ENCODE assay signal across 9 mouse cellular contexts in genomic region chr14:32121920-32122315, GRCm38 (mm10). TPM values are rescaled to one million over a fixed set of nuclear protein-coding genes. Genes with fewer than 3 reads are reported as not detected.
A peak's percentile ranks its signal among the peaks of the same experiment; 100 is the strongest.
DNase-seq lines count a peak whose midpoint lies in the region; ATAC-seq and TF ChIP-seq lines count a peak whose summit lies in the region.
"Had no signal": no experiment of that assay in that cellular context is flagged by ENCODE, and none has a peak within 500 bp of the region (broad histone marks: within the 10 kb centered on the region; RNA-seq: fewer than 3 reads in every experiment).

No protein-coding gene starts in this region.

- no peak overlapping the region for H3K4me2 ChIP-seq in kidney, postnatal 0 days (ENCODE audit: low read length)

- no peak overlapping the region for H3K9ac ChIP-seq in kidney, postnatal 0 days (ENCODE audit: low read depth, low read length)

- H3K4me3 ChIP-seq in bone marrow macrophage, adult 2 months (ENCODE audit: insufficient read depth, low read length), result no peak overlapping the region
- no peak overlapping the region for H3K4me3 ChIP-seq in kidney, postnatal 0 days (replicated peaks; ENCODE audit: low read depth, low read length)

- peak; percentile 17 to 33 for DNase-seq in cerebellum, postnatal 14 days
- DNase-seq in 416B (ENCODE audit: low read depth), result peak; percentile 77
- peak; percentile 28 for DNase-seq in kidney, postnatal 0 days (ENCODE audit: low spot score)
- no peak for DNase-seq in yolk sac, embryonic 10.5 days (ENCODE audit: low spot score)
- DNase-seq in frontal cortex, adult 2 months (ENCODE audit: extremely low spot score in 1 of 2, low spot score in 1 of 2), result no peak

- TF ChIP-seq CTCF in bone marrow macrophage, adult 2 months (IDR thresholded peaks at IDR 0.05; ENCODE audit: low read depth, low read length), result peak; percentile 62
- TF ChIP-seq CTCF in kidney, postnatal 0 days (IDR thresholded peaks at IDR 0.05; ENCODE audit: low read depth), result peak; percentile 66

- no peaks in the 10 kb centered on the region for H3K9me3 ChIP-seq in kidney, postnatal 0 days (replicated peaks; ENCODE audit: low read length)

- H3K36me3 ChIP-seq in kidney, postnatal 0 days (ENCODE audit: insufficient read depth, low read length), result no peaks in the 10 kb centered on the region

- WGBS in kidney, postnatal 0 days, result 38% methylated on average over 2 of the region's 2 CpGs

- TF ChIP-seq POLR2A in bone marrow macrophage, adult 2 months (IDR thresholded peaks at IDR 0.05; ENCODE audit: borderline replicate concordance, low read depth, low read length), result no peak

- H3K27ac ChIP-seq in bone marrow macrophage, adult 2 months (ENCODE audit: insufficient read depth, low read depth, low read length), result no peak overlapping the region
- no peak overlapping the region for H3K27ac ChIP-seq in kidney, postnatal 0 days

- no peak for ATAC-seq in cerebellum, adult (ENCODE audit: insufficient number of reproducible peaks, low FRiP score, low TSS enrichment)
- ATAC-seq in kidney, postnatal 0 days (replicated peaks; ENCODE audit: low FRiP score, low read depth), result no peak
- 0 out of 2 replicates have a peak, but pooled peaks have one; percentile 50 for ATAC-seq in monocyte, adult 5-6 weeks (replicated peaks; ENCODE audit: insufficient number of reproducible peaks, low FRiP score, low TSS enrichment, poor library complexity, severe bottlenecking)

- no peaks in the 10 kb centered on the region for H3K27me3 ChIP-seq in kidney, postnatal 0 days (ENCODE audit: insufficient read depth, low read length)

- no peaks in the 10 kb centered on the region for H3K4me1 ChIP-seq in bone marrow macrophage, adult 2 months (ENCODE audit: control insufficient read depth, insufficient read depth, low read length)
- H3K4me1 ChIP-seq in kidney, postnatal 0 days (replicated peaks; ENCODE audit: insufficient read depth, low read length), result no peaks in the 10 kb centered on the region

RNA-seq across cellular contexts. Expression of gene Msmb, which starts 19.9 kb away (rescaled TPM):
- polyA plus RNA-seq in bone marrow macrophage, adult 2 months (2012; ENCODE audit: insufficient read depth, insufficient read length, missing spikeins), result not detected in 2 replicates
- not detected in 2 replicates for polyA plus RNA-seq in kidney, postnatal 0 days (2015; fragmentation: Nextera tagmentation; extraction: Ambion mirVana)
- not detected in 3 replicates for total RNA-seq in monocyte, adult 5-6 weeks (2017)
- polyA plus RNA-seq in frontal cortex, adult 2 months (2012; rRNA removed), result not detected in 2 replicates
- total RNA-seq: left cerebral cortex, postnatal 10 days had no signal

RNA-seq across cellular contexts. Expression of gene Dph3, which starts 36.4 kb away (rescaled TPM):
- polyA plus RNA-seq in bone marrow macrophage, adult 2 months (2012; ENCODE audit: insufficient read depth, insufficient read length, missing spikeins), result 37.5 and 37.6 TPM in 2 replicates
- polyA plus RNA-seq in kidney, postnatal 0 days (2015; fragmentation: Nextera tagmentation; extraction: Ambion mirVana), result 109 and 116 TPM in 2 replicates
- total RNA-seq in monocyte, adult 5-6 weeks (2017), result 72.4 to 102 TPM (median 78.3 TPM) in 3 replicates
- 35.4 and 39.4 TPM in 2 replicates for polyA plus RNA-seq in frontal cortex, adult 2 months (2012; rRNA removed)

RNA-seq across cellular contexts. Expression of gene Oxnad1, which starts 36.7 kb away (rescaled TPM):
- polyA plus RNA-seq in bone marrow macrophage, adult 2 months (2012; ENCODE audit: insufficient read depth, insufficient read length, missing spikeins), result 8.0 and 12.9 TPM in 2 replicates
- polyA plus RNA-seq in kidney, postnatal 0 days (2015; fragmentation: Nextera tagmentation; extraction: Ambion mirVana), result 30.3 and 31.6 TPM in 2 replicates
- 9.2 to 22.1 TPM (median 10.6 TPM) in 3 replicates for total RNA-seq in monocyte, adult 5-6 weeks (2017)
- polyA plus RNA-seq in frontal cortex, adult 2 months (2012; rRNA removed), result 22.3 and 22.7 TPM in 2 replicates

RNA-seq across cellular contexts. Expression of gene Ncoa4, which starts 37.7 kb away (rescaled TPM):
- polyA plus RNA-seq in bone marrow macrophage, adult 2 months (2012; ENCODE audit: insufficient read depth, insufficient read length, missing spikeins), result 173 and 209 TPM in 2 replicates
- 97.2 and 99.1 TPM in 2 replicates for polyA plus RNA-seq in kidney, postnatal 0 days (2015; fragmentation: Nextera tagmentation; extraction: Ambion mirVana)
- total RNA-seq in monocyte, adult 5-6 weeks (2017), result 60.5 to 111 TPM (median 83.4 TPM) in 3 replicates
- 49.7 and 60.5 TPM in 2 replicates for polyA plus RNA-seq in frontal cortex, adult 2 months (2012; rRNA removed)

Comparison
In these comparisons a context has a peak if more than half of its experiments do, and no peak if none do; other contexts are left out.
1. DNase-seq: peak in cerebellum, postnatal 14 days (2 of 2), 416B (single experiment) and kidney, postnatal 0 days (single experiment); none in yolk sac, embryonic 10.5 days (single experiment) and frontal cortex, adult 2 months (0 of 2).